Mouse (Mus musculus) megakaryocyte-erythroid progenitor cell, adult 5-6 weeks (primary cell): ENCODE measurements at regions not wholly inside any gene's neighbourhood (a gene's known extent, or its start where the extent isn't known, plus 50 kb on each side); places are given as distances from the start of the nearest gene placed in this dataset.

ENCODE experiments used
- ATAC-seq: replicated peaks from 2 replicates; pipeline ENCODE4 v1.8.0; 2016; ENCODE audit warnings: mild to moderate bottlenecking, inconsistent platforms; ENCODE audit not compliant: severe bottlenecking, poor library complexity, low FRiP score, low TSS enrichment

DNA sequence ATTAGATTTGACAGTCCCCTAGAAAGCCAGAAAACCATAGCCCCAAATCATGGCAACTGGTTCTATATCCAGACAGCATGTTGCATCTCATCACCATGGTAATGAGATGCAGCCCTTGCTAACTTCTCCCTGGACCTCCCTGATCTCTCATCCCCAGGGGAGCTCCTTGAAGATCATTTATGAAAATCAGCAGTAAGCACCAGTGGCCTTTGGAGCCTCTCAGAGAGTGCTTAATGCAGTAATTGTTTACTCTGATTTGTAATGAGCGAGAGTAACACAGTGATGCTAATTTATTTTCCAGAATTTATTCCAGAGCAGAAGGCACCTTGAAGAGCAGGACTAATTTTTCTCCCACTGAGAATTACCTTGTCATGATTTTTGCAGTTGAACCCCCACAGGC lies 133.1 kb upstream of the Chl1 start:
- ATAC-seq = no peak

GRCm38 (mm10) chr6:103378047-103378446 lies 132.3 kb upstream of the Chl1 start:
- no peak for ATAC-seq

DNA sequence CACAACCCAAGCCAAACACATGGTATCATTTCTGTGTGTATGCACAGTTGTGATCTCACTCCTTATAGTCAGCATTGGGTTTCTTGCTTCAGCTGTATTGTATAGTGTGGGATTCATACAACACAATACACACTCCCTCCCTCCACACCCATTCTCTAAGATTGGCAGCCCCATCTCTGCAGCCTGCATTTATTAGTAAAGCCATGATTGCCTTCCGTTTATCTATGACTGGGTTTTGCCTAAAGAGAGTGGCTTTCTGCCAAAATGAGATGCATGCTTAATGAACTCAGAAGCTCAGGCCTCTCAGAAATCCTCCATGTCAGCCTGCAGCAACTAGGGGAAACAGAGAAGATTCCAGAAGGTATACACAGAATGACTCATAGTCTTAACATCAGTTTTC lies 129.4 kb upstream of the Chl1 start:
- ATAC-seq = no peak

DNA sequence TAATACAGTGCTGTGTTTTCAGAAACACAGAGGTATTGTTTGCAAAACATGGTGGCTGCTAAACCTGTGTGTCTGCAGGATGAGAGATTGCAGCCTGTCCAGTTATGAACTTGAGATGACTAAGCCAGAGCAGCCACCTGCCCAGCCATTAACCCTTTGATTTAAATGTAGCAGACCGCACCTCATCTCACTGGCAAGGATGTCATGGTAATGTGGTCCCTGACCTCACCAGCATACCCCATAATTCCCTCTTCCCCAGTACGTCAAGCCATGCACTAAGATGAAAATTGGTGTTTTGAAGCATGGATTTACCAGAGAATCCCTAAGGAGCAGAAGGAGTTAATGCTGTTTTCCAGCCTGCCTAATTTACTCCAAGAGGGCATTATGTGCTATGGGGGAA lies 128.5 kb upstream of the Chl1 start:
- ATAC-seq = no peak

GRCm38 (mm10) chr6:103386591-103386990 lies 123.8 kb upstream of the Chl1 start:
- ATAC-seq = no peak

DNA sequence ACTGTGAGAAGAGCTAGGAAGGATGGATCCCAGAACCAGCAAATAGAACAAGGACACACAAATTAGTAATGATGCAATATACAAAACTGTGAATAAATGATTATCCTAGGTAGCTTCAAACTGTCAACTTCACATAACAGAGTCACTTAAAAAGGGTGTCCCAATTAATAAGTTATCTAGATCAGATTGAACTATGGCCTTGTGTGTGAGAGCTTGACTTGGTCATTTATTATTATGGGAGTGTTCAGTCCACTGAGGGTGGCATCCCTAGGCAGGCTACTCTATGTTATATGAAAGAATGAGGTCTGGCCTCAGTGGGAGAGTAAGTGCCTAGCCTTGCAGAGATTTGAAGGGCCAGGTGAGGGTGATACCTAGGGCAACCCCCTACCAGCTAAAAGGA lies 104.4 kb upstream of the Chl1 start:
- no peak for ATAC-seq

DNA sequence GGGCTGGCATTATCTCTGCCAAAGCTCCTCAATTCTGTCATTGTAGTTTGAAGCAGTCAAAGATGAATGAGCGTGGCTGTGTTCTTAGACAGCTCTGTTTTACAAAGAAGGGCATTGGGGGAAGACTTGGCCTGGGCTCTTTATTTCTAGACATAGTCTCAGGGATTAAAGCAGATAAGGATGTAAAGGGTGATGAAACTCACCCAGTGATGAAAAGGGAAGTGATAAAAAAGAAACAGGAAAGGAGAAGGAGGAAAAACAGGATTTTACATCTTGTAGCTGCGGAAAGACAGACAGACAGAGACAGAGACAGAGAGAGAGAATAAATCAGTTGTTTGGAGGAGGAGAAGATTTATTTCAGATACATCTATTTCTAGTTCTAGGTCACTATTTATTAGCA lies 95.5 kb upstream of the Chl1 start:
- no peak for ATAC-seq

- no peak for ATAC-seq
These were observed 89.1 kb upstream of the Chl1 start for GRCm38 (mm10) chr6:103421013-103421933.

- no peak for ATAC-seq
These were observed 79.3 kb upstream of the Chl1 start for GRCm38 (mm10) chr6:103430933-103431594.

- no peak for ATAC-seq
These were observed 78.8 kb upstream of the Chl1 start for GRCm38 (mm10) chr6:103431595-103431957.
